Mouse (Mus musculus) duodenum, adult 2 months (tissue): Measurements from ENCODE around the gene Olfr1090. TPM values are rescaled to one million over a fixed set of nuclear protein-coding genes. Genes with fewer than 3 reads are reported as not detected.

Experiments
- polyA plus RNA-seq: library from polyadenylated mRNA; depleted of rRNA; stranded (reverse); fragments of >200 nt; gene quantifications from 2 replicates; pipeline ENCODE4 v1.2.3, GENCODE M21; 2012; ENCODE audit warnings: low replicate concordance; rRNA removed

Gene Olfr1090
- polyA plus RNA-seq = not detected in 2 replicates

DNA sequence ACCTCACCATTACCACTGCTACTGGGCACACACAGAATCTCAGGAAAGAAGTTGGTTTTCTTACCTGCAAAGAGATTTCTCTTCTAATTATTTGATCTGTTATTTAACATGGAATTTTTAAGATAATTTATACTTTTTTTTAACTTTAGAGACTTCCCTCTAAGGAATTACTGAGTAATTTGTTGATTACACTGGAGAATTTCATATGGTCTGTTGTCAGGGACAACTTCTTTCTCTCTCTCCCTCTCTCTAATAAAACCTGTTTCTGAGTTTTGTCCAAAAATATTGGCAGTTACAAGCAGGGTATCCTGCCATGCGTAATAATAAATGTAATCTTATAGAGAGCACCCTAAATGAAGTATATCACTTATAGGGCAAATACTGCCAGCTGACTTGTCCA lies at the start of gene Olfr1090:
Olfr1090 (minus strand) TSS at position 101 of the 400 bp plus-strand sequence.

DNA sequence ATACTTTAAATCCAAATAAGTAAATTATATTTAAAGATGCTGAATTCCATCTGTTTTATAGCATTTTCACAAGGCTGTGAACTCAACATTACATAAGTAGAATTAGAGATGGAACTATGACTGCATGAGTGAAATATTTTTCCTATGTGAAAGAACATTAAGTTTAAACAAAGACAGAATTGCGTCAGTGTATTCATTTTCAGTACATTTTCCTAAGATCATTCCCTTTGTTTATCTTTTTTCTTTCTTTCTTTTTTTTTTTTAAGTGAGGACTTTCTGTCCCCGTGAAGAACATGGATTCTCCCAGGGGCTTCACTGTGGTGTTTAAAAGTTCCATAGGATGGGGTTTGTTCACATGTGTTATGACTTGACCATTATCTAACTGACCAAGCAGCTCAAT lies 23.4 kb upstream of the Olfr1090 start, which contains the start of gene Olfr1093:
Olfr1093 (plus strand) TSS at position 301 of the 400 bp plus-strand sequence.

DNA sequence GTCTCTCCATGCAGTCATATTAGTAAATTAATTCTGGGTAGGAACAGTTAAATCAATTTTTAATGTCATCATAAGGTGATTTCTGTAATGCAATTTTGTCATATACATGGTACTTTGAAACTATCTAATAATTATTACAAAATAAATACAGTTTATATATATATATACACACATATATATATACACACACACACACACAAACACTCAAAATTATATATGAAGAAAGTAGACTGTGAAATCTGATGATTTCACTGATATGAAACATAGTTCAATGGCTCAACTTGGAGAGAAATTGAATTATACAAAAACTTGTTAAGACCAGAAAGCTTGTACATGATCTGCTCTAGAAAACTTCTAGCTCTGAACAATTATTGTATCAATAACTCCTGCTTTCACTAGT lies 25.2 kb downstream of the Olfr1090 start, which contains the start of gene Olfr1089:
Olfr1089 (minus strand) TSS at position 101 of the 400 bp plus-strand sequence.

Other genes with a start within 250 kb of the Olfr1090 start
- not detected in 2 replicates for gene Olfr1079, start 216.5 kb downstream of the Olfr1090 start, polyA plus RNA-seq
- not detected in 2 replicates for gene Olfr1080, start 200.8 kb downstream of the Olfr1090 start, polyA plus RNA-seq
- gene Olfr1082, start 160.0 kb downstream of the Olfr1090 start, polyA plus RNA-seq = not detected in 2 replicates
- not detected in 2 replicates for gene Olfr1084, start 119.3 kb downstream of the Olfr1090 start, polyA plus RNA-seq
- gene Olfr1085, start 97.0 kb downstream of the Olfr1090 start, polyA plus RNA-seq = not detected in 2 replicates
- gene Olfr1086, start 78.9 kb downstream of the Olfr1090 start, polyA plus RNA-seq = not detected in 2 replicates
- not detected in 2 replicates for gene Olfr1087, start 60.6 kb downstream of the Olfr1090 start, polyA plus RNA-seq
- not detected in 2 replicates for gene Olfr1089, start 25.3 kb downstream of the Olfr1090 start, polyA plus RNA-seq
- not detected in 2 replicates for gene Olfr1093, start 23.5 kb upstream of the Olfr1090 start, polyA plus RNA-seq
- not detected in 2 replicates for gene Olfr141, start 51.0 kb upstream of the Olfr1090 start, polyA plus RNA-seq
- not detected in 2 replicates for gene Olfr1094, start 65.7 kb upstream of the Olfr1090 start, polyA plus RNA-seq
- not detected in 2 replicates for gene Olfr1095, start 92.7 kb upstream of the Olfr1090 start, polyA plus RNA-seq
- not detected in 2 replicates for gene Gm13723, start 115.8 kb upstream of the Olfr1090 start, polyA plus RNA-seq
- not detected in 2 replicates for gene Olfr1097, start 133.2 kb upstream of the Olfr1090 start, polyA plus RNA-seq
- gene Olfr1098, start 165.6 kb upstream of the Olfr1090 start, polyA plus RNA-seq = not detected in 2 replicates
- not detected in 2 replicates for gene Olfr1099, start 201.7 kb upstream of the Olfr1090 start, polyA plus RNA-seq
- gene Olfr1100, start 221.0 kb upstream of the Olfr1090 start, polyA plus RNA-seq = not detected in 2 replicates
- not detected in 2 replicates for gene Olfr1101, start 232.2 kb upstream of the Olfr1090 start, polyA plus RNA-seq
- gene Olfr1102, start 239.4 kb upstream of the Olfr1090 start, polyA plus RNA-seq = not detected in 2 replicates